ENCODE assay signal across 24 mouse cellular contexts in genomic region chr1:163181851-163182250, GRCm38 (mm10).
DNase-seq lines count a peak whose midpoint lies in the region; ATAC-seq and TF ChIP-seq lines count a peak whose summit lies in the region.
"Had no signal": no experiment of that assay in that cellular context is flagged by ENCODE, and none has a peak within 500 bp of the region (broad histone marks: within the 10 kb centered on the region; RNA-seq: fewer than 3 reads in every experiment).

No protein-coding gene starts in this region.

- H3K4me2 ChIP-seq in myocyte (ENCODE audit: low read depth), result peak overlapping the region; percentile 52
- H3K4me2 ChIP-seq in hindbrain, embryonic 14.5 days (replicated peaks), result no peak overlapping the region
- H3K4me2 ChIP-seq in forebrain, embryonic 16.5 days (ENCODE audit: low read length), result no peak overlapping the region
- H3K4me2 ChIP-seq: embryonic facial prominence, embryonic 13.5 days; embryonic facial prominence, embryonic 15.5 days; forebrain, embryonic 13.5 days; forebrain, embryonic 15.5 days had no signal

- H3K27ac ChIP-seq in hindbrain, embryonic 14.5 days, result no peak overlapping the region
- H3K27ac ChIP-seq in forebrain, embryonic 16.5 days (ENCODE audit: low read length), result no peak overlapping the region
- H3K27ac ChIP-seq: embryonic facial prominence, embryonic 13.5 days; embryonic facial prominence, embryonic 15.5 days; forebrain, embryonic 13.5 days; forebrain, embryonic 15.5 days had no signal

- H3ac ChIP-seq in myocyte (ENCODE audit: control insufficient read depth, insufficient read length), result no peak overlapping the region

- 87% methylated on average over 2 of the region's 2 CpGs for WGBS in hindbrain, embryonic 14.5 days
- WGBS in forebrain, embryonic 16.5 days, result 87% methylated on average over 2 of the region's 2 CpGs

- no peaks in the 10 kb centered on the region for H3K27me3 ChIP-seq in myocyte (ENCODE audit: control insufficient read depth, insufficient read depth, insufficient read length)
- no peaks in the 10 kb centered on the region for H3K27me3 ChIP-seq in hindbrain, embryonic 14.5 days (ENCODE audit: control insufficient read depth, insufficient read depth, low read length)
- no peaks in the 10 kb centered on the region for H3K27me3 ChIP-seq in forebrain, embryonic 16.5 days (replicated peaks; ENCODE audit: control insufficient read depth, insufficient read depth, low read length)
- H3K27me3 ChIP-seq: CH12.LX; embryonic facial prominence, embryonic 13.5 days; embryonic facial prominence, embryonic 15.5 days; forebrain, embryonic 13.5 days; forebrain, embryonic 15.5 days had no signal

- no peaks in the 10 kb centered on the region for H3K79me2 ChIP-seq in myocyte (ENCODE audit: control insufficient read depth, insufficient read depth)

- no peaks in the 10 kb centered on the region for H3K36me3 ChIP-seq in myocyte (ENCODE audit: control insufficient read depth, insufficient read depth)
- no peaks in the 10 kb centered on the region for H3K36me3 ChIP-seq in hindbrain, embryonic 14.5 days (replicated peaks; ENCODE audit: control insufficient read depth, insufficient read depth)
- no peaks in the 10 kb centered on the region for H3K36me3 ChIP-seq in forebrain, embryonic 16.5 days (ENCODE audit: control insufficient read depth, insufficient read depth)
- H3K36me3 ChIP-seq: embryonic facial prominence, embryonic 13.5 days; embryonic facial prominence, embryonic 15.5 days; forebrain, embryonic 15.5 days; G1E had no signal

- DNase-seq in 3134 (ENCODE audit: extremely low read depth, insufficient read length, low spot score) (peak; percentile 28), 3T3-L1 (ENCODE audit: low read depth, low spot score) (peak; percentile 67), NIH3T3 (ENCODE audit: low read depth) (peak; percentile 25)
- DNase-seq in hindbrain, embryonic 14.5 days (ENCODE audit: low spot score), result no peak
- DNase-seq: adrenal gland, adult 8-10 months; adrenal gland, postnatal 14 days; adrenal gland, postnatal 36 days; B cell, adult 2 months; cerebellum, adult 18-20 months; cerebellum, adult 8-10 months; cerebellum, adult 9-11 months; cerebellum, postnatal 14 days; cerebellum, postnatal 36 days; embryo, embryonic 11 days had no signal

- no peak overlapping the region for H3K9ac ChIP-seq in hindbrain, embryonic 14.5 days
- no peak overlapping the region for H3K9ac ChIP-seq in forebrain, embryonic 16.5 days (replicated peaks; ENCODE audit: low read depth, low read length)
- H3K9ac ChIP-seq: embryonic facial prominence, embryonic 13.5 days; embryonic facial prominence, embryonic 15.5 days; forebrain, embryonic 13.5 days; forebrain, embryonic 15.5 days had no signal

- H3K9me3 ChIP-seq in hindbrain, embryonic 14.5 days (ENCODE audit: control insufficient read depth, low read length), result no peaks in the 10 kb centered on the region
- no peaks in the 10 kb centered on the region for H3K9me3 ChIP-seq in forebrain, embryonic 16.5 days (ENCODE audit: control insufficient read depth, low read length)
- H3K9me3 ChIP-seq: embryonic facial prominence, embryonic 13.5 days; embryonic facial prominence, embryonic 15.5 days; forebrain, embryonic 13.5 days; forebrain, embryonic 15.5 days; G1E had no signal

- no peak for ATAC-seq in hindbrain, embryonic 14.5 days (ENCODE audit: low FRiP score)
- no peak for ATAC-seq in megakaryocyte-erythroid progenitor cell, adult 5-6 weeks (replicated peaks; ENCODE audit: low FRiP score, low TSS enrichment, poor library complexity, severe bottlenecking)
- ATAC-seq in forebrain, embryonic 16.5 days, result no peak
- ATAC-seq: CD4-positive, CD25-positive, alpha-beta regulatory T cell, adult 4 months; forebrain, embryonic 13.5 days; forebrain, embryonic 15.5 days had no signal

- no peaks in the 10 kb centered on the region for H3K4me1 ChIP-seq in hindbrain, embryonic 14.5 days (replicated peaks; ENCODE audit: control insufficient read depth, insufficient read depth, low read length)
- no peaks in the 10 kb centered on the region for H3K4me1 ChIP-seq in forebrain, embryonic 16.5 days (replicated peaks; ENCODE audit: control insufficient read depth, insufficient read depth, low read length)
- H3K4me1 ChIP-seq: embryonic facial prominence, embryonic 15.5 days; forebrain, embryonic 13.5 days; forebrain, embryonic 15.5 days had no signal

- H3K4me3 ChIP-seq in myocyte, result no peak overlapping the region
- no peak overlapping the region for H3K4me3 ChIP-seq in hindbrain, embryonic 14.5 days (replicated peaks; ENCODE audit: low read length)
- H3K4me3 ChIP-seq in forebrain, embryonic 16.5 days (replicated peaks; ENCODE audit: low read length), result no peak overlapping the region
- H3K4me3 ChIP-seq: embryonic facial prominence, embryonic 13.5 days; embryonic facial prominence, embryonic 15.5 days; forebrain, embryonic 13.5 days; forebrain, embryonic 15.5 days had no signal

- no peak for TF ChIP-seq POLR2A in myocyte (IDR thresholded peaks at IDR 0.05; ENCODE audit: insufficient read length, low read depth)

TF ChIP-seq in myocyte, 11 proteins besides CTCF, POLR2A, EP300 and RAD21:
- no peak for TF ChIP-seq POLR2AphosphoS2 (IDR thresholded peaks at IDR 0.05; ENCODE audit: insufficient read length, low read depth)
- TF ChIP-seq CEBPB (IDR thresholded peaks at IDR 0.05; ENCODE audit: insufficient read depth, poor library complexity, severe bottlenecking), result no peak
- no peak for TF ChIP-seq MYOD1 (IDR thresholded peaks at IDR 0.05; ENCODE audit: control insufficient read depth in 1 of 3, insufficient read length in 2 of 3, low read depth in 2 of 3)
- no peak for TF ChIP-seq USF1 (IDR thresholded peaks at IDR 0.05; ENCODE audit: low read depth)
- no peak for TF ChIP-seq MAX (IDR thresholded peaks at IDR 0.05; ENCODE audit: low read depth)
- no peak for TF ChIP-seq MYOG (IDR thresholded peaks at IDR 0.05; ENCODE audit: control insufficient read depth in 1 of 3, insufficient read depth in 1 of 3, insufficient read length in 2 of 3, low read depth in 2 of 3)
- TF ChIP-seq TCF3 (IDR thresholded peaks at IDR 0.05; ENCODE audit: insufficient read length, low read depth), result no peak
- no peak for TF ChIP-seq TCF12 (IDR thresholded peaks at IDR 0.05; ENCODE audit: insufficient read depth, poor library complexity, severe bottlenecking)
- TF ChIP-seq SRF (IDR thresholded peaks at IDR 0.05; ENCODE audit: control insufficient read depth, insufficient read length, low read depth), result no peak
- no peak for TF ChIP-seq REST (IDR thresholded peaks at IDR 0.05; ENCODE audit: insufficient read depth, insufficient read length)
- no peak for TF ChIP-seq E2F4 (IDR thresholded peaks at IDR 0.05; ENCODE audit: insufficient read depth)
